ENCODE assay signal across 22 mouse cellular contexts in the genomic region with DNA sequence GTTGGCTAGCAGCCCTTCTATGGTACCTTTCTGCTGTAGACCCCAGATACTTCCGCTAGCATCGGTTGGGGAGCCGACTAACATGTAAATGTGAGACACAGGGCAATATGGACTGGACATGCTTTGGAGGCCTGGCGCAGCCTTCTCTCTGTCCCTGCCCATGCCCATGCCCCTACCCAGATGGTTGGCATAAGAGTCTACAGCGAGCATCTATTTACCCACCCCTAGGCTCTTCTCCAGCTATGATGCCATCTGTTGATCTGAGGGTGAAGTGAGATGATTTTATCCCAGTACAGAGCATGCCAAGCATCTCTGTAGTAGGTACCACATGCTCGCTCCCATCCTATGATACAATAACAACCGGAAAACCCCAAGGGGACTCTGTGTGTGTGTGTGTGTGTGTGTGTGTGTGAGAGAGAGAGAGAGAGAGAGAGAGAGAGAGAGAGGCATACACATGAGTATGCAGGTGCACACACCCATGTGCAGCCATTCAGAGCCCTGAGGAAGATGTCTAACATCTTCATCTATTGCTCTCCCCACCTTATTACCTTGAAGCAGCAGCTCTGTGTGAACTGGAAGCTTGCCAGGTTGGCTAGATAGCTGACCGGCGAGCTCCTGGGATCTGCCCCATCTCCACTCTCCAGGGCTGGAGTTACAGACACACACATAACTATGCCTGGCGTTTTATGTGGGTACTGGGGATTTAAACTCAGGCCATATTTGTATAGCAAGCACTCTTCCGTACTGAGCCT. TPM values are rescaled to one million over a fixed set of nuclear protein-coding genes. Genes with fewer than 3 reads are reported as not detected.
A peak's percentile ranks its signal among the peaks of the same experiment; 100 is the strongest.
DNase-seq lines count a peak whose midpoint lies in the region; ATAC-seq and TF ChIP-seq lines count a peak whose summit lies in the region.
"Had no signal": no experiment of that assay in that cellular context is flagged by ENCODE, and none has a peak within 500 bp of the region (broad histone marks: within the 10 kb centered on the region; RNA-seq: fewer than 3 reads in every experiment).

No protein-coding gene starts in this region.

- H3K4me2 ChIP-seq in hindbrain, postnatal 0 days (ENCODE audit: low read depth, low read length) = no peak overlapping the region
- no peak overlapping the region for H3K4me2 ChIP-seq in hindbrain, embryonic 14.5 days (replicated peaks)
- H3K4me2 ChIP-seq: heart, embryonic 13.5 days; limb, embryonic 12.5 days; liver, embryonic 12.5 days had no signal

- no peak overlapping the region for H3K9ac ChIP-seq in hindbrain, postnatal 0 days (replicated peaks; ENCODE audit: low read length)
- H3K9ac ChIP-seq in hindbrain, embryonic 14.5 days = no peak overlapping the region
- H3K9ac ChIP-seq: heart, embryonic 13.5 days; limb, embryonic 12.5 days; liver, embryonic 12.5 days had no signal

- peak; percentile 60 for ATAC-seq in hindbrain, postnatal 0 days
- no peak for ATAC-seq in hindbrain, embryonic 14.5 days (ENCODE audit: low FRiP score)
- ATAC-seq: liver, embryonic 12.5 days; midbrain, embryonic 16.5 days had no signal

- WGBS in hindbrain, postnatal 0 days = 59% methylated on average over 11 of the region's 11 CpGs
- 85% methylated on average over 11 of the region's 11 CpGs for WGBS in hindbrain, embryonic 14.5 days

- H3K27ac ChIP-seq in hindbrain, postnatal 0 days = peak overlapping the region; percentile 45
- no peak overlapping the region for H3K27ac ChIP-seq in hindbrain, embryonic 14.5 days
- H3K27ac ChIP-seq: gastrocnemius, adult 2 months; heart, embryonic 13.5 days; left cerebral cortex, adult 2 months; limb, embryonic 12.5 days; liver, embryonic 12.5 days had no signal

- peaks cover 3% of the 10 kb centered on the region; the same call in 1 of the 2 replicates for H3K4me1 ChIP-seq in hindbrain, postnatal 0 days (ENCODE audit: insufficient read depth, low read length)
- no peaks in the 10 kb centered on the region for H3K4me1 ChIP-seq in hindbrain, embryonic 14.5 days (replicated peaks; ENCODE audit: control insufficient read depth, insufficient read depth, low read length)
- H3K4me1 ChIP-seq: heart, embryonic 13.5 days; limb, embryonic 12.5 days; liver, embryonic 12.5 days had no signal

- no peaks in the 10 kb centered on the region for H3K27me3 ChIP-seq in hindbrain, postnatal 0 days (ENCODE audit: insufficient read depth, low read length)
- no peaks in the 10 kb centered on the region for H3K27me3 ChIP-seq in hindbrain, embryonic 14.5 days (ENCODE audit: control insufficient read depth, insufficient read depth, low read length)
- H3K27me3 ChIP-seq: limb, embryonic 12.5 days; liver, embryonic 12.5 days had no signal

- H3K4me3 ChIP-seq in hindbrain, postnatal 0 days (ENCODE audit: low read length) = no peak overlapping the region
- no peak overlapping the region for H3K4me3 ChIP-seq in hindbrain, embryonic 14.5 days (replicated peaks; ENCODE audit: low read length)
- H3K4me3 ChIP-seq: gastrocnemius, adult 2 months; heart, embryonic 13.5 days; left cerebral cortex, adult 2 months; limb, embryonic 12.5 days; liver, embryonic 12.5 days had no signal

- no peak for TF ChIP-seq POLR2A in brain, embryonic 14.5 days (IDR thresholded peaks at IDR 0.05; ENCODE audit: borderline replicate concordance, extremely low read depth, insufficient read depth, insufficient read length, poor library complexity, severe bottlenecking)

- TF ChIP-seq CTCF in hindbrain, postnatal 0 days (IDR thresholded peaks at IDR 0.05; ENCODE audit: low read depth) = no peak
- TF ChIP-seq CTCF in brain, embryonic 14.5 days (IDR thresholded peaks at IDR 0.05; ENCODE audit: borderline replicate concordance, extremely low read depth, insufficient read depth, insufficient read length) = no peak

- DNase-seq in hindbrain, postnatal 0 days (ENCODE audit: low spot score) = peak; percentile 63
- no peak for DNase-seq in hindbrain, embryonic 14.5 days (ENCODE audit: low spot score)
- DNase-seq in brain, adult 2 months (ENCODE audit: low read depth, low spot score) = peak; percentile 96
- DNase-seq in brain, embryonic 14.5 days (ENCODE audit: low read depth) = peak; percentile 51
- DNase-seq in cerebellum, adult 9-10 months = peak; percentile 88
- DNase-seq in adrenal gland, adult 18-20 months (ENCODE audit: low spot score in 2 of 2) = no peak
- DNase-seq in frontal cortex, postnatal 36 days (ENCODE audit: low spot score in 2 of 2) = no peak
- DNase-seq: adrenal gland, adult 2 months; gastrocnemius, adult 2 months; heart, adult 11 months; heart, postnatal 4 days; kidney, adult 9 months; lung, adult 2 months; lung, postnatal 36 days; right cerebral cortex, postnatal 14 days; spleen, adult 18-20 months; thymus, postnatal 36 days had no signal

- H3K9me3 ChIP-seq in hindbrain, postnatal 0 days (ENCODE audit: low read length) = no peaks in the 10 kb centered on the region
- H3K9me3 ChIP-seq in hindbrain, embryonic 14.5 days (ENCODE audit: control insufficient read depth, low read length) = no peaks in the 10 kb centered on the region
- H3K9me3 ChIP-seq: heart, embryonic 13.5 days; limb, embryonic 12.5 days; liver, embryonic 12.5 days had no signal

- no peaks in the 10 kb centered on the region for H3K36me3 ChIP-seq in hindbrain, postnatal 0 days (ENCODE audit: insufficient read depth, low read length)
- H3K36me3 ChIP-seq in hindbrain, embryonic 14.5 days (replicated peaks; ENCODE audit: control insufficient read depth, insufficient read depth) = no peaks in the 10 kb centered on the region; the same call in 1 of the 2 replicates
- H3K36me3 ChIP-seq: heart, embryonic 13.5 days; limb, embryonic 12.5 days; liver, embryonic 12.5 days had no signal

RNA-seq across cellular contexts. Expression of a gene that starts 48.1 kb away (rescaled TPM):
- total RNA-seq in hindbrain, postnatal 0 days (2014; rRNA removed) = 8.8 and 10.7 TPM in 2 replicates
- polyA plus RNA-seq in hindbrain, postnatal 0 days (2015; fragmentation: Nextera tagmentation; extraction: Ambion mirVana) = 5.7 and 6.8 TPM in 2 replicates
- 10.4 and 11.6 TPM in 2 replicates for polyA plus RNA-seq in hindbrain, embryonic 14.5 days (2014; fragmentation: Nextera tagmentation; extraction: Ambion mirVana)
- 19.7 and 21.3 TPM in 2 replicates for polyA plus RNA-seq in brain, embryonic 14.5 days (2012; rRNA removed)
- total RNA-seq in adrenal gland, adult 18-20 months (2021) = 10 to 100 TPM in 1 of 2 experiments, 1 to 10 TPM in 1; 8.9 to 10.4 TPM

RNA-seq across cellular contexts. Expression of a gene that starts 51.3 kb away (rescaled TPM):
- total RNA-seq in hindbrain, postnatal 0 days (2014; rRNA removed) = 34.4 and 39.8 TPM in 2 replicates
- polyA plus RNA-seq in hindbrain, postnatal 0 days (2015; fragmentation: Nextera tagmentation; extraction: Ambion mirVana) = 35.2 and 36.3 TPM in 2 replicates
- polyA plus RNA-seq in hindbrain, embryonic 14.5 days (2014; fragmentation: Nextera tagmentation; extraction: Ambion mirVana) = 31.1 and 32.6 TPM in 2 replicates
- 60.9 and 112 TPM in 2 replicates for polyA plus RNA-seq in brain, embryonic 14.5 days (2012; rRNA removed)
- total RNA-seq in adrenal gland, adult 18-20 months (2021) = 1 to 10 TPM; 1.9 to 2.6 TPM

RNA-seq across cellular contexts. Expression of a gene that starts 57.5 kb away (rescaled TPM):
- total RNA-seq in hindbrain, postnatal 0 days (2014; rRNA removed) = 0.50 and 1.3 TPM in 2 replicates
- polyA plus RNA-seq in hindbrain, postnatal 0 days (2015; fragmentation: Nextera tagmentation; extraction: Ambion mirVana) = 8.9 TPM in 2 replicates
- 3.5 and 5.0 TPM in 2 replicates for polyA plus RNA-seq in hindbrain, embryonic 14.5 days (2014; fragmentation: Nextera tagmentation; extraction: Ambion mirVana)
- polyA plus RNA-seq in brain, embryonic 14.5 days (2012; rRNA removed) = 0.59 and 3.3 TPM in 2 replicates
- 1 to 10 TPM; 5.7 to 7.2 TPM for total RNA-seq in adrenal gland, adult 18-20 months (2021)

Comparison
In these comparisons a context has a peak if more than half of its experiments do, and no peak if none do; other contexts are left out.
1. DNase-seq: peak in hindbrain, postnatal 0 days (single experiment), brain, adult 2 months (single experiment), brain, embryonic 14.5 days (single experiment) and cerebellum, adult 9-10 months (single experiment); none in hindbrain, embryonic 14.5 days (single experiment), adrenal gland, adult 18-20 months (0 of 2) and frontal cortex, postnatal 36 days (0 of 2).